Mouse (Mus musculus) thymus, adult 2 months (tissue): ENCODE data around the gene Tac4. TPM values are rescaled to one million over a fixed set of nuclear protein-coding genes. Genes with fewer than 3 reads are reported as not detected.

Source experiments
- DNase-seq: peaks from one replicate; pipeline ENCODE4 v3.0.0; 2021
- H3K27ac ChIP-seq: fragments of 200-500 bp; 2 replicates; pipeline ENCODE4 v1.5.1; 2012; ENCODE audit warnings: low read length, control low read depth; ENCODE audit not compliant: control insufficient read depth, insufficient read depth
- H3K27me3 ChIP-seq: fragments of 200-500 bp; 2 replicates; pipeline ENCODE4 v1.6.1; 2012; ENCODE audit warnings: mild to moderate bottlenecking, low read length, moderate library complexity, mixed read lengths; ENCODE audit not compliant: control insufficient read depth, insufficient read depth
- H3K36me3 ChIP-seq: fragments of 200-500 bp; 2 replicates; pipeline ENCODE4 v1.6.1; 2012; ENCODE audit warnings: mild to moderate bottlenecking, low read length, moderate library complexity; ENCODE audit not compliant: control insufficient read depth, insufficient read depth
- H3K4me1 ChIP-seq: fragments of 200-500 bp; replicated peaks from 2 replicates; pipeline ENCODE4 v1.6.1; 2012; ENCODE audit warnings: low read length; ENCODE audit not compliant: control insufficient read depth, insufficient read depth
- H3K4me3 ChIP-seq: fragments of 200-500 bp; 2 replicates; pipeline ENCODE4 v1.5.1; 2012; ENCODE audit warnings: mild to moderate bottlenecking, low read length, control low read depth, moderate library complexity; ENCODE audit not compliant: control insufficient read depth, insufficient read depth
- CTCF ChIP-seq: fragments of 200-500 bp; IDR thresholded peaks from 2 replicates; pipeline ENCODE4 v1.5.1; 2012; ENCODE audit warnings: mild to moderate bottlenecking, control low read depth, low read length, moderate library complexity, borderline replicate concordance; ENCODE audit not compliant: control insufficient read depth, poor library complexity, insufficient read depth; ENCODE audit errors: extremely low read depth
- POLR2A ChIP-seq: fragments of 200-500 bp; IDR thresholded peaks from 2 replicates; pipeline ENCODE4 v1.6.1; 2012; ENCODE audit warnings: mild to moderate bottlenecking, low read length, control low read depth, moderate library complexity; ENCODE audit not compliant: control insufficient read depth, poor library complexity, insufficient read depth; ENCODE audit errors: extremely low read depth
- WGBS: fragments of 180-500 bp; shearing (Covaris S2); methylation state at CpG from one replicate; pipeline ENCODE4 v1.1.7; 2018; 5-methylcytosine and 5-hydroxymethylcytosine counted together
- polyA plus RNA-seq: library from polyadenylated mRNA; depleted of rRNA; stranded (reverse); fragments of >200 nt; gene quantifications from 2 replicates; pipeline ENCODE4 v1.2.3, GENCODE M21; 2012

Gene Tac4
- polyA plus RNA-seq, 1 experiment: 0.40 TPM

GRCm38 (mm10) chr11:95224124-95224893, 37.0 kb upstream of the Tac4 start:
- Histone ChIP-seq H3K27me3 (peaks cover 4% of the 10 kb centered on the region; the same call in 1 of the 2 replicates), H3K4me3 (no peak overlapping the region), H3K36me3 (no peaks in the 10 kb centered on the region), H3K4me1 (no peaks in the 10 kb centered on the region), H3K27ac (no peak overlapping the region)
- no peak for DNase-seq
- no peak for TF ChIP-seq POLR2A
- no peak for TF ChIP-seq CTCF
- WGBS: 67% methylated on average over 15 of the region's 15 CpGs

GRCm38 (mm10) chr11:95225448-95225847, 35.9 kb upstream of the Tac4 start:
- Histone ChIP-seq H3K4me1 (no peaks in the 10 kb centered on the region), H3K27ac (no peak overlapping the region), H3K27me3 (peaks cover 4% of the 10 kb centered on the region; the same call in 1 of the 2 replicates), H3K36me3 (no peaks in the 10 kb centered on the region), H3K4me3 (no peak overlapping the region)
- TF ChIP-seq POLR2A: no peak
- TF ChIP-seq CTCF: no peak
- no peak for DNase-seq
- WGBS: 89% methylated on average over 7 of the region's 7 CpGs

- peaks cover 4% of the 10 kb centered on the region; the same call in 1 of the 2 replicates for H3K27me3 ChIP-seq
- H3K27ac ChIP-seq: no peak overlapping the region
- H3K4me3 ChIP-seq: no peak overlapping the region
- H3K36me3 ChIP-seq: no peaks in the 10 kb centered on the region
- WGBS: 95% methylated on average over 5 of the region's 5 CpGs
- H3K4me1 ChIP-seq: peaks cover 7% of the 10 kb centered on the region
- DNase-seq: no peak
- TF ChIP-seq CTCF: no peak
- no peak for TF ChIP-seq POLR2A
These were observed 33.9 kb upstream of the Tac4 start for GRCm38 (mm10) chr11:95227467-95227866.

- Histone ChIP-seq H3K27ac (no peak overlapping the region), H3K4me3 (no peak overlapping the region), H3K27me3 (no peaks in the 10 kb centered on the region), H3K4me1 (peaks cover 7% of the 10 kb centered on the region), H3K36me3 (no peaks in the 10 kb centered on the region)
- 16% methylated on average over 24 of the region's 24 CpGs for WGBS
- peak; percentile 57 for DNase-seq
- TF ChIP-seq CTCF: peak; percentile 74; the same call in 1 of the 2 replicates
- TF ChIP-seq POLR2A: no peak
These were observed 29.5 kb upstream of the Tac4 start for GRCm38 (mm10) chr11:95231688-95232328.

- no peaks in the 10 kb centered on the region for H3K27me3 ChIP-seq
- 54% methylated on average over 6 of the region's 6 CpGs for WGBS
- peaks cover 7% of the 10 kb centered on the region for H3K4me1 ChIP-seq
- DNase-seq: no peak
- no peak overlapping the region for H3K4me3 ChIP-seq
- no peaks in the 10 kb centered on the region for H3K36me3 ChIP-seq
- no peak for TF ChIP-seq CTCF
- TF ChIP-seq POLR2A: no peak
- no peak overlapping the region for H3K27ac ChIP-seq
These were observed 29.0 kb upstream of the Tac4 start for GRCm38 (mm10) chr11:95232329-95232696.

- H3K4me1 ChIP-seq: no peaks in the 10 kb centered on the region
- no peak overlapping the region for H3K27ac ChIP-seq
- H3K36me3 ChIP-seq: no peaks in the 10 kb centered on the region
- TF ChIP-seq CTCF: no peak
- TF ChIP-seq POLR2A: no peak
- no peaks in the 10 kb centered on the region for H3K27me3 ChIP-seq
- no peak for DNase-seq
- H3K4me3 ChIP-seq: no peak overlapping the region
- WGBS: 85% methylated on average over 6 of the region's 6 CpGs
These were observed 22.9 kb upstream of the Tac4 start for GRCm38 (mm10) chr11:95238477-95238876.
